Mouse (Mus musculus) myocyte (in vitro differentiated cells): Measurements from ENCODE around the gene Ifna6. TPM values are rescaled to one million over a fixed set of nuclear protein-coding genes. Genes with fewer than 3 reads are reported as not detected.

ENCODE experiments used
- H3K27me3 ChIP-seq: one replicate; pipeline ENCODE4 v1.6.1; 2011; ENCODE audit not compliant: control insufficient read depth, insufficient read depth, insufficient read length
- H3K36me3 ChIP-seq: one replicate; pipeline ENCODE4 v1.6.1; 2011; ENCODE audit not compliant: control insufficient read depth, insufficient read depth
- H3K4me2 ChIP-seq: one replicate; pipeline ENCODE4 v1.6.1; 2011; ENCODE audit warnings: low read depth, control low read depth
- H3K4me3 ChIP-seq: one replicate; pipeline ENCODE4 v1.5.1; 2011; ENCODE audit warnings: mild to moderate bottlenecking, control low read depth, moderate library complexity
- H3K79me2 ChIP-seq: one replicate; pipeline ENCODE4 v1.6.1; 2011; ENCODE audit not compliant: control insufficient read depth, insufficient read depth
- H3ac ChIP-seq: one replicate; pipeline ENCODE4 v1.6.1; 2011; ENCODE audit not compliant: control insufficient read depth, insufficient read length
- CEBPB ChIP-seq: IDR thresholded peaks from 2 replicates; pipeline ENCODE4 v1.6.1; 2011; ENCODE audit warnings: mild to moderate bottlenecking, moderate library complexity; ENCODE audit not compliant: poor library complexity, insufficient read depth, severe bottlenecking
- E2F4 ChIP-seq: IDR thresholded peaks from one replicate; pipeline ENCODE4 v1.6.1; 2011; ENCODE audit warnings: mild to moderate bottlenecking, control low read depth, moderate library complexity; ENCODE audit not compliant: insufficient read depth
- MAX ChIP-seq: IDR thresholded peaks from one replicate; pipeline ENCODE4 v1.6.1; 2011; ENCODE audit warnings: low read depth, mild to moderate bottlenecking, control low read depth
- MYOD1 ChIP-seq, 3 experiments: IDR thresholded peaks; one replicate each; pipeline ENCODE4 v1.6.1; 2011; ENCODE audit warnings: control low read depth in 2 of 3, low read depth in 2 of 3, mild to moderate bottlenecking in 2 of 3, moderate library complexity in 1 of 3; ENCODE audit not compliant: insufficient read length in 2 of 3, control insufficient read depth in 1 of 3
- MYOG ChIP-seq, 3 experiments: IDR thresholded peaks; one replicate each; pipeline ENCODE4 v1.6.1; 2011; ENCODE audit warnings: control low read depth in 2 of 3, low read depth in 2 of 3, mild to moderate bottlenecking in 2 of 3; ENCODE audit not compliant: insufficient read length in 2 of 3, control insufficient read depth in 1 of 3, insufficient read depth in 1 of 3
- POLR2A ChIP-seq: IDR thresholded peaks from one replicate; pipeline ENCODE4 v1.6.1; 2011; ENCODE audit warnings: low read depth, mild to moderate bottlenecking, control low read depth, moderate library complexity; ENCODE audit not compliant: insufficient read length
- POLR2AphosphoS2 ChIP-seq: IDR thresholded peaks from one replicate; pipeline ENCODE4 v1.6.1; 2011; ENCODE audit warnings: low read depth, control low read depth; ENCODE audit not compliant: insufficient read length
- REST ChIP-seq: IDR thresholded peaks from one replicate; pipeline ENCODE4 v1.6.1; 2011; ENCODE audit warnings: mild to moderate bottlenecking, control low read depth, moderate library complexity; ENCODE audit not compliant: insufficient read depth, insufficient read length
- SRF ChIP-seq: IDR thresholded peaks from one replicate; pipeline ENCODE4 v1.6.1; 2011; ENCODE audit warnings: low read depth; ENCODE audit not compliant: control insufficient read depth, insufficient read length
- TCF12 ChIP-seq: IDR thresholded peaks from one replicate; pipeline ENCODE4 v1.6.1; 2011; ENCODE audit warnings: mild to moderate bottlenecking, control low read depth; ENCODE audit not compliant: poor library complexity, insufficient read depth, severe bottlenecking
- TCF3 ChIP-seq: IDR thresholded peaks from one replicate; pipeline ENCODE4 v1.6.1; 2011; ENCODE audit warnings: low read depth, control low read depth; ENCODE audit not compliant: insufficient read length
- USF1 ChIP-seq: IDR thresholded peaks from one replicate; pipeline ENCODE4 v1.6.1; 2011; ENCODE audit warnings: low read depth, mild to moderate bottlenecking, control low read depth, moderate library complexity
- polyA plus RNA-seq: library from polyadenylated mRNA; unstranded; fragments of >200 nt; fragmentation: generic; extraction: Trizol; gene quantifications from one replicate; pipeline ENCODE4 v1.2.1, GENCODE M21; 2012; ENCODE audit warnings: missing spikeins

Gene Ifna6
- polyA plus RNA-seq, 1 experiment = not detected

GRCm38 (mm10) chr4:88867366-88867925, 40.2 kb downstream of the Ifna6 start:
- TF ChIP-seq SRF = no peak
- TF ChIP-seq REST = no peak
- TF ChIP-seq MAX = no peak
- TF ChIP-seq CEBPB = no peak
- no peak for TF ChIP-seq TCF12
- TF ChIP-seq POLR2A = no peak
- TF ChIP-seq MYOG (IDR thresholded peaks at IDR 0.05; ENCODE audit: control insufficient read depth in 1 of 3, insufficient read depth in 1 of 3, insufficient read length in 2 of 3, low read depth in 2 of 3) = no peak
- no peak for TF ChIP-seq TCF3
- TF ChIP-seq USF1 = no peak
- no peak for TF ChIP-seq POLR2AphosphoS2
- TF ChIP-seq MYOD1 (IDR thresholded peaks at IDR 0.05; ENCODE audit: control insufficient read depth in 1 of 3, insufficient read length in 2 of 3, low read depth in 2 of 3) = no peak
- no peak for TF ChIP-seq E2F4
- Histone ChIP-seq H3K27me3 (peaks cover 9% of the 10 kb centered on the region), H3K4me3 (peak overlapping the region; percentile 27)

GRCm38 (mm10) chr4:88867926-88868911, 41.0 kb downstream of the Ifna6 start:
- Histone ChIP-seq H3K79me2 (no peaks in the 10 kb centered on the region), H3K4me2 (peak overlapping the region; percentile 90), H3K4me3 (peak overlapping the region; percentile 27), H3ac (no peak overlapping the region), H3K27me3 (peaks cover under 1% of the 10 kb centered on the region), H3K36me3 (no peaks in the 10 kb centered on the region)
- TF ChIP-seq USF1 (no peak), CEBPB (no peak), MAX (no peak), REST (no peak), TCF3 (no peak), MYOD1 (IDR thresholded peaks at IDR 0.05; ENCODE audit: control insufficient read depth in 1 of 3, insufficient read length in 2 of 3, low read depth in 2 of 3) (no peak), POLR2AphosphoS2 (no peak), POLR2A (no peak), E2F4 (no peak), TCF12 (no peak), SRF (no peak), MYOG (IDR thresholded peaks at IDR 0.05; ENCODE audit: control insufficient read depth in 1 of 3, insufficient read depth in 1 of 3, insufficient read length in 2 of 3, low read depth in 2 of 3) (no peak)

More at GRCm38 (mm10) chr4:88867366-88867925, 40.2 kb downstream of the Ifna6 start:
- Histone ChIP-seq H3K4me2 (peak overlapping the region; percentile 90), H3K36me3 (no peaks in the 10 kb centered on the region), H3ac (no peak overlapping the region), H3K79me2 (no peaks in the 10 kb centered on the region)

- no peaks in the 10 kb centered on the region for H3K79me2 ChIP-seq
- no peak overlapping the region for H3K4me3 ChIP-seq
- TF ChIP-seq MYOD1 (IDR thresholded peaks at IDR 0.05; ENCODE audit: control insufficient read depth in 1 of 3, insufficient read length in 2 of 3, low read depth in 2 of 3) (no peak), USF1 (no peak), REST (no peak), MYOG (IDR thresholded peaks at IDR 0.05; ENCODE audit: control insufficient read depth in 1 of 3, insufficient read depth in 1 of 3, insufficient read length in 2 of 3, low read depth in 2 of 3) (no peak)
- H3K4me2 ChIP-seq = no peak overlapping the region
- no peak overlapping the region for H3ac ChIP-seq
- H3K36me3 ChIP-seq = no peaks in the 10 kb centered on the region
- H3K27me3 ChIP-seq = no peaks in the 10 kb centered on the region
Observed at GRCm38 (mm10) chr4:88872691-88873090, 45.5 kb downstream of the Ifna6 start.

- Histone ChIP-seq H3K4me3 (no peak overlapping the region), H3K27me3 (no peaks in the 10 kb centered on the region), H3K4me2 (no peak overlapping the region), H3ac (no peak overlapping the region), H3K79me2 (no peaks in the 10 kb centered on the region), H3K36me3 (no peaks in the 10 kb centered on the region)
- TF ChIP-seq MAX (no peak), MYOG (IDR thresholded peaks at IDR 0.05; ENCODE audit: control insufficient read depth in 1 of 3, insufficient read depth in 1 of 3, insufficient read length in 2 of 3, low read depth in 2 of 3) (no peak), TCF12 (no peak), POLR2A (no peak), E2F4 (no peak), USF1 (no peak), REST (no peak), TCF3 (no peak), CEBPB (no peak), POLR2AphosphoS2 (no peak), MYOD1 (IDR thresholded peaks at IDR 0.05; ENCODE audit: control insufficient read depth in 1 of 3, insufficient read length in 2 of 3, low read depth in 2 of 3) (no peak), SRF (no peak)
Observed at GRCm38 (mm10) chr4:88875435-88876095, 48.3 kb downstream of the Ifna6 start.
